Mouse (Mus musculus) myocyte (in vitro differentiated cells): ENCODE data around the gene Tnnc1. TPM values are rescaled to one million over a fixed set of nuclear protein-coding genes. Genes with fewer than 3 reads are reported as not detected.

ENCODE experiments used
- H3K27me3 ChIP-seq: one replicate; pipeline ENCODE4 v1.6.1; 2011; ENCODE audit not compliant: control insufficient read depth, insufficient read depth, insufficient read length
- H3K36me3 ChIP-seq: one replicate; pipeline ENCODE4 v1.6.1; 2011; ENCODE audit not compliant: control insufficient read depth, insufficient read depth
- H3K4me2 ChIP-seq: one replicate; pipeline ENCODE4 v1.6.1; 2011; ENCODE audit warnings: low read depth, control low read depth
- H3K4me3 ChIP-seq: one replicate; pipeline ENCODE4 v1.5.1; 2011; ENCODE audit warnings: mild to moderate bottlenecking, control low read depth, moderate library complexity
- H3K79me2 ChIP-seq: one replicate; pipeline ENCODE4 v1.6.1; 2011; ENCODE audit not compliant: control insufficient read depth, insufficient read depth
- H3ac ChIP-seq: one replicate; pipeline ENCODE4 v1.6.1; 2011; ENCODE audit not compliant: control insufficient read depth, insufficient read length
- CEBPB ChIP-seq: IDR thresholded peaks from 2 replicates; pipeline ENCODE4 v1.6.1; 2011; ENCODE audit warnings: mild to moderate bottlenecking, moderate library complexity; ENCODE audit not compliant: poor library complexity, insufficient read depth, severe bottlenecking
- E2F4 ChIP-seq: IDR thresholded peaks from one replicate; pipeline ENCODE4 v1.6.1; 2011; ENCODE audit warnings: mild to moderate bottlenecking, control low read depth, moderate library complexity; ENCODE audit not compliant: insufficient read depth
- MAX ChIP-seq: IDR thresholded peaks from one replicate; pipeline ENCODE4 v1.6.1; 2011; ENCODE audit warnings: low read depth, mild to moderate bottlenecking, control low read depth
- MYOD1 ChIP-seq, 3 experiments: IDR thresholded peaks; one replicate each; pipeline ENCODE4 v1.6.1; 2011; ENCODE audit warnings: control low read depth in 2 of 3, low read depth in 2 of 3, mild to moderate bottlenecking in 2 of 3, moderate library complexity in 1 of 3; ENCODE audit not compliant: insufficient read length in 2 of 3, control insufficient read depth in 1 of 3
- MYOG ChIP-seq, 3 experiments: IDR thresholded peaks; one replicate each; pipeline ENCODE4 v1.6.1; 2011; ENCODE audit warnings: control low read depth in 2 of 3, low read depth in 2 of 3, mild to moderate bottlenecking in 2 of 3; ENCODE audit not compliant: insufficient read length in 2 of 3, control insufficient read depth in 1 of 3, insufficient read depth in 1 of 3
- POLR2A ChIP-seq: IDR thresholded peaks from one replicate; pipeline ENCODE4 v1.6.1; 2011; ENCODE audit warnings: low read depth, mild to moderate bottlenecking, control low read depth, moderate library complexity; ENCODE audit not compliant: insufficient read length
- POLR2AphosphoS2 ChIP-seq: IDR thresholded peaks from one replicate; pipeline ENCODE4 v1.6.1; 2011; ENCODE audit warnings: low read depth, control low read depth; ENCODE audit not compliant: insufficient read length
- REST ChIP-seq: IDR thresholded peaks from one replicate; pipeline ENCODE4 v1.6.1; 2011; ENCODE audit warnings: mild to moderate bottlenecking, control low read depth, moderate library complexity; ENCODE audit not compliant: insufficient read depth, insufficient read length
- SRF ChIP-seq: IDR thresholded peaks from one replicate; pipeline ENCODE4 v1.6.1; 2011; ENCODE audit warnings: low read depth; ENCODE audit not compliant: control insufficient read depth, insufficient read length
- TCF12 ChIP-seq: IDR thresholded peaks from one replicate; pipeline ENCODE4 v1.6.1; 2011; ENCODE audit warnings: mild to moderate bottlenecking, control low read depth; ENCODE audit not compliant: poor library complexity, insufficient read depth, severe bottlenecking
- TCF3 ChIP-seq: IDR thresholded peaks from one replicate; pipeline ENCODE4 v1.6.1; 2011; ENCODE audit warnings: low read depth, control low read depth; ENCODE audit not compliant: insufficient read length
- USF1 ChIP-seq: IDR thresholded peaks from one replicate; pipeline ENCODE4 v1.6.1; 2011; ENCODE audit warnings: low read depth, mild to moderate bottlenecking, control low read depth, moderate library complexity
- polyA plus RNA-seq: library from polyadenylated mRNA; unstranded; fragments of >200 nt; fragmentation: generic; extraction: Trizol; gene quantifications from one replicate; pipeline ENCODE4 v1.2.1, GENCODE M21; 2012; ENCODE audit warnings: missing spikeins

The Tnnc1 gene
- 7,028 TPM for polyA plus RNA-seq

- Histone ChIP-seq H3K36me3 (peaks cover 32% of the 10 kb centered on the region), H3K4me2 (peak within 1 kb of the TSS; percentile 100), H3ac (peak within 1 kb of the TSS; percentile 4), H3K79me2 (peaks cover 48% of the 10 kb centered on the region), H3K27me3 (no peaks in the 10 kb centered on the region), H3K4me3 (peak within 1 kb of the TSS; percentile 100)
- TF ChIP-seq CEBPB (no peak), TCF3 (no peak), POLR2A (peak; percentile 91), POLR2AphosphoS2 (peak; percentile 95), MYOG (IDR thresholded peaks at IDR 0.05; ENCODE audit: control insufficient read depth in 1 of 3, insufficient read depth in 1 of 3, insufficient read length in 2 of 3, low read depth in 2 of 3) (peak in 1 of 3 experiments; percentile 68), USF1 (no peak), TCF12 (no peak), REST (no peak)
These were observed at the start of gene Tnnc1 for GRCm38 (mm10) chr14:31208084-31208483. TSS of gene Tnnc1 (plus strand) at chr14:31208312.

GRCm38 (mm10) chr14:31160196-31161150, 47.6 kb upstream of the Tnnc1 start:
- Histone ChIP-seq H3K27me3 (peaks cover 5% of the 10 kb centered on the region), H3K36me3 (no peaks in the 10 kb centered on the region), H3K4me3 (no peak overlapping the region), H3K4me2 (no peak overlapping the region), H3K79me2 (no peaks in the 10 kb centered on the region), H3ac (no peak overlapping the region)
- TF ChIP-seq POLR2A (no peak), MYOG (IDR thresholded peaks at IDR 0.05; ENCODE audit: control insufficient read depth in 1 of 3, insufficient read depth in 1 of 3, insufficient read length in 2 of 3, low read depth in 2 of 3) (no peak), TCF3 (no peak), CEBPB (no peak), USF1 (no peak), SRF (no peak), MAX (no peak), E2F4 (no peak), TCF12 (no peak), MYOD1 (IDR thresholded peaks at IDR 0.05; ENCODE audit: control insufficient read depth in 1 of 3, insufficient read length in 2 of 3, low read depth in 2 of 3) (no peak), POLR2AphosphoS2 (no peak), REST (no peak)

- Histone ChIP-seq H3K4me3 (no peak overlapping the region), H3ac (no peak overlapping the region), H3K4me2 (no peak overlapping the region), H3K79me2 (no peaks in the 10 kb centered on the region), H3K36me3 (no peaks in the 10 kb centered on the region), H3K27me3 (peaks cover 5% of the 10 kb centered on the region)
- TF ChIP-seq USF1 (no peak), SRF (no peak), REST (no peak), TCF12 (no peak), MYOG (IDR thresholded peaks at IDR 0.05; ENCODE audit: control insufficient read depth in 1 of 3, insufficient read depth in 1 of 3, insufficient read length in 2 of 3, low read depth in 2 of 3) (no peak), MYOD1 (IDR thresholded peaks at IDR 0.05; ENCODE audit: control insufficient read depth in 1 of 3, insufficient read length in 2 of 3, low read depth in 2 of 3) (no peak)
These were observed 46.9 kb upstream of the Tnnc1 start for GRCm38 (mm10) chr14:31161191-31161590.

- no peak overlapping the region for H3ac ChIP-seq
- H3K79me2 ChIP-seq: no peaks in the 10 kb centered on the region
- no peak overlapping the region for H3K4me3 ChIP-seq
- H3K4me2 ChIP-seq: no peak overlapping the region
- no peaks in the 10 kb centered on the region for H3K36me3 ChIP-seq
- H3K27me3 ChIP-seq: peaks cover 5% of the 10 kb centered on the region
- no peak for TF ChIP-seq MYOD1 (IDR thresholded peaks at IDR 0.05; ENCODE audit: control insufficient read depth in 1 of 3, insufficient read length in 2 of 3, low read depth in 2 of 3)
- no peak for TF ChIP-seq E2F4
- TF ChIP-seq SRF: no peak
- TF ChIP-seq REST: no peak
- no peak for TF ChIP-seq POLR2A
- TF ChIP-seq MAX: no peak
- TF ChIP-seq CEBPB: no peak
- no peak for TF ChIP-seq TCF12
- TF ChIP-seq POLR2AphosphoS2: no peak
- no peak for TF ChIP-seq TCF3
- TF ChIP-seq USF1: no peak
- no peak for TF ChIP-seq MYOG (IDR thresholded peaks at IDR 0.05; ENCODE audit: control insufficient read depth in 1 of 3, insufficient read depth in 1 of 3, insufficient read length in 2 of 3, low read depth in 2 of 3)
These were observed 46.5 kb upstream of the Tnnc1 start for GRCm38 (mm10) chr14:31161638-31162037.
